ENCODE assay signal across 23 mouse cellular contexts in the genomic region with DNA sequence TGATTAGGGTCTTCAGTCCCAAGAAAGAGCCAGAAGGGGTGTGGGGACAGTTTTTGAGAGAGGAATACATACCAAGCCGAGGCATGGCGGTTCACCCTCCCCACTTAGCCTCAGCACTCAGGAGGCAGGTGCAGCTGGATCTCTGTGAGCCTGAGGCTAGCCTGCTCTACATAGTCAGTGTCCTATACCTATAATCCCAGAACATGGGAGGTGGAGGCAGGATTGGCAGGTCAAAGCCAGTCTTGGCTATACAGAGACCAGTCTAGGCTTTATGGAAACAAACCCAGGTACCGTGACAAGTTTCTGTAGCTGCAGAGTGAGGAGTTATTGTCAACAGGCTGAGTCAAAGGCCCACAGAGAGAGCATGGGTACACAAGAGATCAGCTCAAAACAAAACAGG. TPM values are rescaled to one million over a fixed set of nuclear protein-coding genes. Genes with fewer than 3 reads are reported as not detected.
DNase-seq lines count a peak whose midpoint lies in the region; ATAC-seq and TF ChIP-seq lines count a peak whose summit lies in the region.
"Had no signal": no experiment of that assay in that cellular context is flagged by ENCODE, and none has a peak within 500 bp of the region (broad histone marks: within the 10 kb centered on the region; RNA-seq: fewer than 3 reads in every experiment).

No protein-coding gene starts in this region.

- TF ChIP-seq CTCF in gastrocnemius, adult 2 months (IDR thresholded peaks at IDR 0.05): no peak

- H3K79me2 ChIP-seq in myocyte (ENCODE audit: control insufficient read depth, insufficient read depth): no peaks in the 10 kb centered on the region

- H3K9me3 ChIP-seq in liver, embryonic 12.5 days (replicated peaks): no peaks in the 10 kb centered on the region
- H3K9me3 ChIP-seq: G1E had no signal

- peaks cover 19% of the 10 kb centered on the region for H3K4me1 ChIP-seq in liver, embryonic 12.5 days

- no peak overlapping the region for H3K4me3 ChIP-seq in gastrocnemius, adult 2 months
- H3K4me3 ChIP-seq in myocyte: no peak overlapping the region
- no peak overlapping the region for H3K4me3 ChIP-seq in liver, embryonic 12.5 days

- peak overlapping the region; percentile 77 for H3K27ac ChIP-seq in gastrocnemius, adult 2 months
- no peak overlapping the region for H3K27ac ChIP-seq in liver, embryonic 12.5 days

- peaks cover 4% of the 10 kb centered on the region for H3K36me3 ChIP-seq in myocyte (ENCODE audit: control insufficient read depth, insufficient read depth)
- H3K36me3 ChIP-seq in liver, embryonic 12.5 days: peaks cover 30% of the 10 kb centered on the region

- no peak overlapping the region for H3K4me2 ChIP-seq in myocyte (ENCODE audit: low read depth)
- no peak overlapping the region for H3K4me2 ChIP-seq in liver, embryonic 12.5 days

- peak; percentile 57 for DNase-seq in gastrocnemius, adult 18-20 months (ENCODE audit: low spot score)
- no peak for DNase-seq in gastrocnemius, postnatal 10 days
- peak; percentile 64 for DNase-seq in gastrocnemius, adult 2 months
- DNase-seq in gastrocnemius, adult 8-10 months (ENCODE audit: low spot score in 2 of 2): no peak
- DNase-seq in skeletal muscle tissue, adult 2 months (ENCODE audit: low read depth, low spot score): peak; percentile 87
- no peak for DNase-seq in adrenal gland, postnatal 4 days (ENCODE audit: low spot score in 2 of 2)
- DNase-seq: adrenal gland, adult 2 months; adrenal gland, adult 8-10 months; adrenal gland, postnatal 10 days; adrenal gland, postnatal 14 days; adrenal gland, postnatal 25 days; adrenal gland, postnatal 36 days; B cell, adult 2 months; cerebellum, adult 11 months; cerebellum, adult 11-12 months; cerebellum, adult 18-20 months had no signal

- H3K9ac ChIP-seq in liver, embryonic 12.5 days: no peak overlapping the region

- no peak for ATAC-seq in liver, embryonic 12.5 days
- ATAC-seq: activated CD4-positive, CD25-positive, alpha-beta regulatory T cell, adult 4 months; CD4-positive, CD25-positive, alpha-beta regulatory T cell, adult 4 months; Patski had no signal

- intact Hi-C loops in gastrocnemius, adult 2 months (cut with DNase I): no loop called here

- no peaks in the 10 kb centered on the region for H3K27me3 ChIP-seq in myocyte (ENCODE audit: control insufficient read depth, insufficient read depth, insufficient read length)
- peaks cover 54% of the 10 kb centered on the region for H3K27me3 ChIP-seq in liver, embryonic 12.5 days (replicated peaks)
- H3K27me3 ChIP-seq: Patski had no signal

- no peak overlapping the region for H3ac ChIP-seq in myocyte (ENCODE audit: control insufficient read depth, insufficient read length)

- 81% methylated on average over 3 of the region's 3 CpGs for WGBS in liver, embryonic 12.5 days (ENCODE audit: insufficient replicate concordance)

- TF ChIP-seq POLR2A in myocyte (IDR thresholded peaks at IDR 0.05; ENCODE audit: insufficient read length, low read depth): no peak

TF ChIP-seq in myocyte, 11 proteins besides CTCF, POLR2A, EP300 and RAD21:
- TF ChIP-seq USF1 (IDR thresholded peaks at IDR 0.05; ENCODE audit: low read depth) (no peak), POLR2AphosphoS2 (IDR thresholded peaks at IDR 0.05; ENCODE audit: insufficient read length, low read depth) (peak; percentile 27)
TF ChIP-seq in myocyte: peak in this region for 1.

RNA-seq across cellular contexts. Expression of a gene that starts 18.5 kb away (rescaled TPM):
- over 10,000 TPM; 37,972 to 42,859 TPM for total RNA-seq in gastrocnemius, adult 18-20 months (2021)
- over 10,000 TPM; 22,462 to 26,486 TPM for total RNA-seq in gastrocnemius, postnatal 10 days (2021)
- over 10,000 TPM; 32,173 to 47,719 TPM for total RNA-seq in gastrocnemius, adult 2 months (2021)
- over 10,000 TPM; 38,224 to 44,934 (median 40,442) TPM for total RNA-seq in gastrocnemius, adult 8-10 months (2022)
- 1,561 TPM for polyA plus RNA-seq in myocyte (2012; fragmentation: generic; extraction: Trizol)
- 100 to 1,000 TPM; 103 to 234 TPM for total RNA-seq in adrenal gland, postnatal 4 days (2021)
- 0.15 and 0.20 TPM in 2 replicates for polyA plus RNA-seq in liver, embryonic 12.5 days (2016; fragmentation: Nextera tagmentation; extraction: Ambion mirVana)
- total RNA-seq: adrenal gland, adult 2 months; adrenal gland, adult 8-10 months; adrenal gland, postnatal 25 days; MEL had no signal
- polyA plus RNA-seq: CD4-positive, CD25-positive, alpha-beta regulatory T cell, adult 4 months; G1E; Patski had no signal

RNA-seq across cellular contexts. Expression of a gene that starts 19.2 kb away (rescaled TPM):
- under 1 TPM in 1 of 2 experiments, not detected in 1; 0.21 TPM for total RNA-seq in gastrocnemius, adult 18-20 months (2021)
- under 1 TPM; 0.12 to 0.18 TPM for total RNA-seq in gastrocnemius, postnatal 10 days (2021)
- under 1 TPM; 0.18 to 0.39 TPM for total RNA-seq in gastrocnemius, adult 2 months (2021)
- under 1 TPM in 3 of 4 experiments, not detected in 1; 0.21 to 0.40 (median 0.24) TPM for total RNA-seq in gastrocnemius, adult 8-10 months (2022)
- polyA plus RNA-seq in myocyte (2012; fragmentation: generic; extraction: Trizol): 3.5 TPM
- 1 to 10 TPM; 2.6 to 3.9 TPM for total RNA-seq in adrenal gland, postnatal 4 days (2021)
- polyA plus RNA-seq in liver, embryonic 12.5 days (2016; fragmentation: Nextera tagmentation; extraction: Ambion mirVana): 0.58 and 1.2 TPM in 2 replicates

RNA-seq across cellular contexts. Expression of a gene that starts 35.5 kb away (rescaled TPM):
- 10 to 100 TPM; 18.5 to 20.8 TPM for total RNA-seq in gastrocnemius, adult 18-20 months (2021)
- total RNA-seq in gastrocnemius, postnatal 10 days (2021): 10 to 100 TPM; 12.2 to 16.4 TPM
- 10 to 100 TPM; 17.1 to 17.9 TPM for total RNA-seq in gastrocnemius, adult 2 months (2021)
- total RNA-seq in gastrocnemius, adult 8-10 months (2022): 10 to 100 TPM; 18.0 to 20.0 (median 19.8) TPM
- polyA plus RNA-seq in myocyte (2012; fragmentation: generic; extraction: Trizol): 18.2 TPM
- total RNA-seq in adrenal gland, postnatal 4 days (2021): 10 to 100 TPM; 47.7 to 51.6 TPM
- 3.8 and 4.2 TPM in 2 replicates for polyA plus RNA-seq in liver, embryonic 12.5 days (2016; fragmentation: Nextera tagmentation; extraction: Ambion mirVana)

RNA-seq across cellular contexts. Expression of a gene that starts 40.0 kb away (rescaled TPM):
- total RNA-seq in gastrocnemius, adult 18-20 months (2021): 1 to 10 TPM in 1 of 2 experiments, under 1 TPM in 1; 0.57 to 1.5 TPM
- under 1 TPM; 0.59 to 0.86 TPM for total RNA-seq in gastrocnemius, postnatal 10 days (2021)
- under 1 TPM; 0.41 to 0.73 TPM for total RNA-seq in gastrocnemius, adult 2 months (2021)
- under 1 TPM; 0.27 to 0.80 (median 0.35) TPM for total RNA-seq in gastrocnemius, adult 8-10 months (2022)
- not detected for polyA plus RNA-seq in myocyte (2012; fragmentation: generic; extraction: Trizol)
- 10 to 100 TPM; 26.7 to 28.7 TPM for total RNA-seq in adrenal gland, postnatal 4 days (2021)
- 3.6 and 3.9 TPM in 2 replicates for polyA plus RNA-seq in liver, embryonic 12.5 days (2016; fragmentation: Nextera tagmentation; extraction: Ambion mirVana)
- total RNA-seq: G1E had no signal
- polyA plus RNA-seq: activated CD4-positive, CD25-positive, alpha-beta regulatory T cell, adult 4 months; CD4-positive, CD25-positive, alpha-beta regulatory T cell, adult 4 months; Patski had no signal

RNA-seq across cellular contexts. Expression of a gene that starts 41.3 kb away (rescaled TPM):
- total RNA-seq in gastrocnemius, adult 18-20 months (2021): 10 to 100 TPM in 1 of 2 experiments, 1 to 10 TPM in 1; 9.0 to 10.6 TPM
- total RNA-seq in gastrocnemius, postnatal 10 days (2021): 1 to 10 TPM; 7.7 to 9.7 TPM
- 10 to 100 TPM in 1 of 2 experiments, 1 to 10 TPM in 1; 8.5 to 10.7 TPM for total RNA-seq in gastrocnemius, adult 2 months (2021)
- 10 to 100 TPM in 2 of 4 experiments, 1 to 10 TPM in 2; 7.5 to 14.9 (median 10.4) TPM for total RNA-seq in gastrocnemius, adult 8-10 months (2022)
- polyA plus RNA-seq in myocyte (2012; fragmentation: generic; extraction: Trizol): 11.5 TPM
- 10 to 100 TPM; 39.6 to 41.6 TPM for total RNA-seq in adrenal gland, postnatal 4 days (2021)
- polyA plus RNA-seq in liver, embryonic 12.5 days (2016; fragmentation: Nextera tagmentation; extraction: Ambion mirVana): 9.9 and 10.9 TPM in 2 replicates

Comparison
In these comparisons a context has a peak if more than half of its experiments do, and no peak if none do; other contexts are left out.
1. DNase-seq: peak in gastrocnemius, adult 18-20 months (single experiment), gastrocnemius, adult 2 months (single experiment) and skeletal muscle tissue, adult 2 months (single experiment); none in gastrocnemius, postnatal 10 days (single experiment), gastrocnemius, adult 8-10 months (0 of 2) and adrenal gland, postnatal 4 days (0 of 2).
2. RNA of a gene that starts 18.5 kb away (total RNA-seq): 32,173 to 47,719 TPM in gastrocnemius, adult 2 months, 37,972 to 42,859 TPM in gastrocnemius, adult 18-20 months, 38,224 to 44,934 TPM in gastrocnemius, adult 8-10 months and 22,462 to 26,486 TPM in gastrocnemius, postnatal 10 days; 103 to 234 TPM in adrenal gland, postnatal 4 days; every median in the first group is over 10 times any median in the second.